Mouse (Mus musculus): ENCODE measurements around the gene Gm44805.

Gm44805 gene

GRCm38 (mm10) chr7:19676662-19677061 lies 4.6 kb downstream of the Gm44805 start:
- DNase-seq: no peak

- DNase-seq: no peak
Measured at GRCm38 (mm10) chr7:19675824-19676223, 5.4 kb downstream of the Gm44805 start.

- no peak for DNase-seq
Measured at GRCm38 (mm10) chr7:19673083-19673699, 8.0 kb downstream of the Gm44805 start.

GRCm38 (mm10) chr7:19671511-19671910 lies 9.7 kb downstream of the Gm44805 start:
- DNase-seq: no peak

- DNase-seq: peak; percentile 95
Measured at GRCm38 (mm10) chr7:19668947-19669721, 12.1 kb downstream of the Gm44805 start.

GRCm38 (mm10) chr7:19667434-19667833 lies 13.8 kb downstream of the Gm44805 start:
- no peak for DNase-seq

GRCm38 (mm10) chr7:19666750-19667149 lies 14.5 kb downstream of the Gm44805 start:
- DNase-seq: no peak

GRCm38 (mm10) chr7:19664955-19665841 lies 16.0 kb downstream of the Gm44805 start, which contains the start of gene Clptm1:
Clptm1 (minus strand) TSS chr7:19665033.
- peak; percentile 98 for DNase-seq

- no peak for DNase-seq
Measured at GRCm38 (mm10) chr7:19664455-19664954, 16.7 kb downstream of the Gm44805 start.

GRCm38 (mm10) chr7:19663940-19664339 lies 17.3 kb downstream of the Gm44805 start:
- no peak for DNase-seq

GRCm38 (mm10) chr7:19652614-19653013 lies 28.6 kb downstream of the Gm44805 start:
- no peak for DNase-seq

- peak; percentile 41 for DNase-seq
Measured at GRCm38 (mm10) chr7:19651063-19651786, 30.0 kb downstream of the Gm44805 start.

GRCm38 (mm10) chr7:19641223-19641622 lies 40.0 kb downstream of the Gm44805 start:
- DNase-seq: no peak

- no peak for DNase-seq
Measured at GRCm38 (mm10) chr7:19635074-19635827, 46.0 kb downstream of the Gm44805 start.

GRCm38 (mm10) chr7:19634591-19634990 lies 46.6 kb downstream of the Gm44805 start:
- no peak for DNase-seq

GRCm38 (mm10) chr7:19633855-19634254 lies 47.4 kb downstream of the Gm44805 start:
- DNase-seq: no peak

- DNase-seq: no peak
Measured at GRCm38 (mm10) chr7:19633197-19633596, 48.0 kb downstream of the Gm44805 start.

GRCm38 (mm10) chr7:19632720-19633119 lies 48.5 kb downstream of the Gm44805 start:
- no peak for DNase-seq

- no peak for DNase-seq
Measured at GRCm38 (mm10) chr7:19632275-19632674, 48.9 kb downstream of the Gm44805 start.

GRCm38 (mm10) chr7:19629361-19629734 lies 51.9 kb downstream of the Gm44805 start, which contains the start of gene Relb:
Relb (minus strand) TSS chr7:19629438.
- DNase-seq: peak; percentile 94

- peak; percentile 98 for DNase-seq
Measured at GRCm38 (mm10) chr7:19628536-19629360, 52.5 kb downstream of the Gm44805 start.

All from kidney, postnatal 14 days (tissue).